Mouse (Mus musculus): ENCODE data around the gene Sp110. TPM values are rescaled to one million over a fixed set of nuclear protein-coding genes. Genes with fewer than 3 reads are reported as not detected.
"Not testable (repeated sequence)": the region's sequence is repeated elsewhere in the genome, so short reads cannot be mapped to it uniquely, and the experiment has no call there.

The Sp110 gene
- polyA plus RNA-seq, 1 experiment = 1.4 TPM

- not testable (repeated sequence) for H3K4me3 ChIP-seq (ENCODE audit: insufficient read depth, low read length); H3K27ac ChIP-seq (ENCODE audit: insufficient read depth, low read length); H3K4me1 ChIP-seq (ENCODE audit: control insufficient read depth, insufficient read depth, low read length)
Measured at GRCm38 (mm10) chr1:85579199-85580147, 19.1 kb downstream of the Sp110 start.

GRCm38 (mm10) chr1:85578372-85579010 lies 20.1 kb downstream of the Sp110 start:
- H3K4me1 ChIP-seq (ENCODE audit: control insufficient read depth, insufficient read depth, low read length); H3K4me3 ChIP-seq (ENCODE audit: insufficient read depth, low read length); H3K27ac ChIP-seq (ENCODE audit: insufficient read depth, low read length): not testable (repeated sequence)

GRCm38 (mm10) chr1:85575376-85575775 lies 23.2 kb downstream of the Sp110 start, which contains the start of gene G530012D18Rik:
G530012D18Rik (plus strand) TSS chr1:85575676.
- H3K27ac ChIP-seq (ENCODE audit: insufficient read depth, low read length); H3K4me3 ChIP-seq (ENCODE audit: insufficient read depth, low read length); H3K4me1 ChIP-seq (ENCODE audit: control insufficient read depth, insufficient read depth, low read length): not testable (repeated sequence)

GRCm38 (mm10) chr1:85573554-85573953 lies 25.1 kb downstream of the Sp110 start:
- not testable (repeated sequence) for H3K27ac ChIP-seq (ENCODE audit: insufficient read depth, low read length); H3K4me3 ChIP-seq (ENCODE audit: insufficient read depth, low read length); H3K4me1 ChIP-seq (ENCODE audit: control insufficient read depth, insufficient read depth, low read length)

- not testable (repeated sequence) for H3K27ac ChIP-seq (ENCODE audit: insufficient read depth, low read length); H3K4me3 ChIP-seq (ENCODE audit: insufficient read depth, low read length); H3K4me1 ChIP-seq (ENCODE audit: control insufficient read depth, insufficient read depth, low read length)
Measured at GRCm38 (mm10) chr1:85555261-85555660, 43.4 kb downstream of the Sp110 start.

GRCm38 (mm10) chr1:85546442-85546841 lies 52.2 kb downstream of the Sp110 start:
- H3K4me1 ChIP-seq (ENCODE audit: control insufficient read depth, insufficient read depth, low read length); H3K4me3 ChIP-seq (ENCODE audit: insufficient read depth, low read length); H3K27ac ChIP-seq (ENCODE audit: insufficient read depth, low read length): not testable (repeated sequence)

GRCm38 (mm10) chr1:85543818-85544217 lies 54.8 kb downstream of the Sp110 start:
- not testable (repeated sequence) for H3K27ac ChIP-seq (ENCODE audit: insufficient read depth, low read length); H3K4me3 ChIP-seq (ENCODE audit: insufficient read depth, low read length); H3K4me1 ChIP-seq (ENCODE audit: control insufficient read depth, insufficient read depth, low read length)

- H3K27ac ChIP-seq (ENCODE audit: insufficient read depth, low read length); H3K4me1 ChIP-seq (ENCODE audit: control insufficient read depth, insufficient read depth, low read length); H3K4me3 ChIP-seq (ENCODE audit: insufficient read depth, low read length): not testable (repeated sequence)
Measured at GRCm38 (mm10) chr1:85528451-85529110, 70.0 kb downstream of the Sp110 start.

Other genes starting within 250 kb of the Sp110 start
- gene G530012D18Rik, start 23.1 kb downstream of the Sp110 start, polyA plus RNA-seq (2011; ENCODE audit: insufficient read length, low read depth, missing spikeins) = not detected in 2 replicates
- 1.5 and 2.4 TPM in 2 replicates for gene Sp140, start 1.6 kb upstream of the Sp110 start, polyA plus RNA-seq (2011; ENCODE audit: insufficient read length, low read depth, missing spikeins)
- gene Sp100, start 51.2 kb upstream of the Sp110 start, polyA plus RNA-seq (2011; ENCODE audit: insufficient read length, low read depth, missing spikeins) = 2.8 and 3.6 TPM in 2 replicates
- 1.1 and 3.5 TPM in 2 replicates for gene A630001G21Rik, start 179.8 kb upstream of the Sp110 start, polyA plus RNA-seq (2011; ENCODE audit: insufficient read length, low read depth, missing spikeins)
- gene Cab39, start 194.6 kb upstream of the Sp110 start, polyA plus RNA-seq (2011; ENCODE audit: insufficient read length, low read depth, missing spikeins) = 72.4 and 72.7 TPM in 2 replicates